Comparison of ENCODE assay signal across 8 mouse cellular contexts in the genomic region with DNA sequence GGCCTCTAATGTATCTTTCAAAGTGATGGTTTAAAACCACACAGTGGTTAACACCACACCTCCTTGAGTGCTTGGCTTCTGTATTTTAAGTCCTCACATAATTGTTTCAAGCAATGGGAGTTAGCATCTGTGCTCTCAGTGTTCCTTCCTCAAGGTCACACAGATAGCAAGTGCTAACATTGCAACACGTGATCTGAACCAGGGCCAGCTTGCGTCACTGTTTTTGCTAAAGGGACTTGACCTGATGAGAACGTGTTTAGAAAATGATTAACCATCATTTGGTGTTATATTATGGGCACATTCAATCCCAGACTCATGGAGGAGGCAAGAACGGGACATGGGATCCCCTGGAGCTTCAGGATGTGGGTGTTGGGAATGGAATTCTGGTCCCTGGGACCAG. TPM values are rescaled to one million over a fixed set of nuclear protein-coding genes. Genes with fewer than 3 reads are reported as not detected.
DNase-seq lines count a peak whose midpoint lies in the region; ATAC-seq lines count a peak whose summit lies in the region.
"Had no signal": no experiment of that assay in that cellular context is flagged by ENCODE, and none has a peak within 500 bp of the region (broad histone marks: within the 10 kb centered on the region; RNA-seq: fewer than 3 reads in every experiment).

No protein-coding gene starts in this region.

- H3K9ac ChIP-seq in heart, embryonic 16.5 days (ENCODE audit: low read length), result no peak overlapping the region
- H3K9ac ChIP-seq in liver, embryonic 11.5 days (ENCODE audit: low read depth, low read length), result no peak overlapping the region
- no peak overlapping the region for H3K9ac ChIP-seq in neural tube, embryonic 15.5 days (replicated peaks)
- H3K9ac ChIP-seq: neural tube, embryonic 13.5 days had no signal

- peaks cover 26% of the 10 kb centered on the region for H3K4me1 ChIP-seq in heart, embryonic 16.5 days (ENCODE audit: control insufficient read depth, insufficient read depth, low read length)
- H3K4me1 ChIP-seq in liver, embryonic 11.5 days (replicated peaks; ENCODE audit: control insufficient read depth, insufficient read depth, low read length), result peaks cover 16% of the 10 kb centered on the region
- H3K4me1 ChIP-seq in neural tube, embryonic 15.5 days, result peaks cover 17% of the 10 kb centered on the region

- H3K27me3 ChIP-seq in heart, embryonic 16.5 days (ENCODE audit: control insufficient read depth, insufficient read depth, low read length), result no peaks in the 10 kb centered on the region
- H3K27me3 ChIP-seq in liver, embryonic 11.5 days (replicated peaks; ENCODE audit: control insufficient read depth, insufficient read depth, low read length), result no peaks in the 10 kb centered on the region
- H3K27me3 ChIP-seq in neural tube, embryonic 15.5 days (replicated peaks), result no peaks in the 10 kb centered on the region
- H3K27me3 ChIP-seq: neural tube, embryonic 13.5 days had no signal

- peak; percentile 88 for DNase-seq in adrenal gland, postnatal 10 days
- DNase-seq in liver, embryonic 11.5 days (ENCODE audit: low spot score), result no peak
- peak; percentile 66 for DNase-seq in skeletal muscle tissue, adult 2 months (ENCODE audit: low read depth, low spot score)
- no peak for DNase-seq in thymus, postnatal 25 days
- DNase-seq in spleen, postnatal 36 days (ENCODE audit: low spot score in 2 of 2), result no peak

- H3K9me3 ChIP-seq in heart, embryonic 16.5 days (replicated peaks; ENCODE audit: control insufficient read depth, low read length), result no peaks in the 10 kb centered on the region
- no peaks in the 10 kb centered on the region for H3K9me3 ChIP-seq in liver, embryonic 11.5 days (ENCODE audit: control insufficient read depth, low read length)
- no peaks in the 10 kb centered on the region for H3K9me3 ChIP-seq in neural tube, embryonic 15.5 days (replicated peaks)
- H3K9me3 ChIP-seq: neural tube, embryonic 13.5 days had no signal

- peak; percentile 30; the same call in 1 of the 2 replicates for ATAC-seq in heart, embryonic 16.5 days (replicated peaks; ENCODE audit: extremely low read depth, insufficient read depth, low FRiP score)
- ATAC-seq in liver, embryonic 11.5 days (replicated peaks; ENCODE audit: low FRiP score), result peak; percentile 33; the same call in 1 of the 2 replicates
- no peak for ATAC-seq in neural tube, embryonic 15.5 days (ENCODE audit: low FRiP score)

- WGBS in heart, embryonic 16.5 days, result 31% methylated on average over 4 of the region's 4 CpGs
- 72% methylated on average over 4 of the region's 4 CpGs for whole genome bisulfite sequencing in liver, embryonic 11.5 days
- 89% methylated on average over 4 of the region's 4 CpGs for WGBS in neural tube, embryonic 15.5 days

- no peak overlapping the region for H3K4me2 ChIP-seq in heart, embryonic 16.5 days (ENCODE audit: low read depth, low read length)
- H3K4me2 ChIP-seq in liver, embryonic 11.5 days, result no peak overlapping the region
- no peak overlapping the region for H3K4me2 ChIP-seq in neural tube, embryonic 15.5 days
- H3K4me2 ChIP-seq: neural tube, embryonic 13.5 days had no signal

- no peak overlapping the region for H3K4me3 ChIP-seq in heart, embryonic 16.5 days (ENCODE audit: low read length)
- H3K4me3 ChIP-seq in liver, embryonic 11.5 days (ENCODE audit: low read depth, low read length), result no peak overlapping the region
- no peak overlapping the region for H3K4me3 ChIP-seq in neural tube, embryonic 15.5 days (replicated peaks)
- H3K4me3 ChIP-seq: neural tube, embryonic 13.5 days had no signal

- H3K36me3 ChIP-seq in heart, embryonic 16.5 days (ENCODE audit: control insufficient read depth, insufficient read depth), result no peaks in the 10 kb centered on the region
- H3K36me3 ChIP-seq in liver, embryonic 11.5 days (ENCODE audit: control insufficient read depth, insufficient read depth, low read length), result peaks cover 2% of the 10 kb centered on the region; the same call in 1 of the 2 replicates
- H3K36me3 ChIP-seq in neural tube, embryonic 15.5 days, result no peaks in the 10 kb centered on the region
- H3K36me3 ChIP-seq: neural tube, embryonic 13.5 days had no signal

- no peak overlapping the region for H3K27ac ChIP-seq in heart, embryonic 16.5 days (ENCODE audit: low read length)
- H3K27ac ChIP-seq in liver, embryonic 11.5 days (ENCODE audit: low read depth, low read length), result no peak overlapping the region
- no peak overlapping the region for H3K27ac ChIP-seq in neural tube, embryonic 15.5 days (replicated peaks)
- H3K27ac ChIP-seq: neural tube, embryonic 13.5 days had no signal

RNA-seq across cellular contexts. Expression of a gene that starts 17.3 kb away (rescaled TPM):
- 100 to 1,000 TPM in 1 of 2 experiments, 10 to 100 TPM in 1; 87.4 to 125 TPM for total RNA-seq in adrenal gland, postnatal 10 days (2021)
- 6.3 and 6.9 TPM in 2 replicates for polyA plus RNA-seq in heart, embryonic 16.5 days (2015; fragmentation: Nextera tagmentation; extraction: Ambion mirVana)
- 5.7 and 6.8 TPM in 2 replicates for polyA plus RNA-seq in liver, embryonic 11.5 days (2014; fragmentation: Nextera tagmentation; extraction: Ambion mirVana)
- polyA plus RNA-seq in neural tube, embryonic 15.5 days (2015; fragmentation: Nextera tagmentation; extraction: Ambion mirVana), result 5.4 and 9.0 TPM in 2 replicates

Comparison
In these comparisons a context has a peak if more than half of its experiments do, and no peak if none do; other contexts are left out.
1. DNase-seq: peak in adrenal gland, postnatal 10 days (single experiment) and skeletal muscle tissue, adult 2 months (single experiment); none in liver, embryonic 11.5 days (single experiment), thymus, postnatal 25 days (single experiment) and spleen, postnatal 36 days (0 of 2).